Mouse (Mus musculus): ENCODE results near the gene Fbxo3.

DNA sequence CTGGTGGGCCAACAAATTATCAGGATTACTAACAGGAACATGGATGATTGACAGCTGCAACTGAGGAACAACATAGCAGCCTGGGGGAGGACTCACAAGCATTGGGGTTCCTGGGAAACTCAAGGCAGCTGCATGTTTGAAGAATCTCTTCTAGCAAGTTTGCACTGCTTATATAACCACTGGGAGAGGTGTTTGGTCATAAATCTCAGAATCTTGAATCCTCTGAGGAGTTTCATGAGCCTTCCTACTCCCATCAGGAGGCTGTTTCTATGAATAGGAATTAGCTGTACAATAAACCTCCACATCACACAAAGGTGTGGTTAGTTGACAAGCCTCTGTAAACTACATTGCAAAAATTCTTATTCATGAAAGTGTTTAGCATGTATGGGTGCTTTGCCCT, 35.1 kb downstream of the Fbxo3 start:
- TF ChIP-seq CTCF (IDR thresholded peaks at IDR 0.05; ENCODE audit: low read depth, low read length) (no peak), POLR2A (IDR thresholded peaks at IDR 0.05; ENCODE audit: extremely low read depth, insufficient read depth, low read length) (no peak)

All from liver, adult 2 months (tissue).